7 mouse cellular contexts compared by ENCODE assay signal in the genomic region with DNA sequence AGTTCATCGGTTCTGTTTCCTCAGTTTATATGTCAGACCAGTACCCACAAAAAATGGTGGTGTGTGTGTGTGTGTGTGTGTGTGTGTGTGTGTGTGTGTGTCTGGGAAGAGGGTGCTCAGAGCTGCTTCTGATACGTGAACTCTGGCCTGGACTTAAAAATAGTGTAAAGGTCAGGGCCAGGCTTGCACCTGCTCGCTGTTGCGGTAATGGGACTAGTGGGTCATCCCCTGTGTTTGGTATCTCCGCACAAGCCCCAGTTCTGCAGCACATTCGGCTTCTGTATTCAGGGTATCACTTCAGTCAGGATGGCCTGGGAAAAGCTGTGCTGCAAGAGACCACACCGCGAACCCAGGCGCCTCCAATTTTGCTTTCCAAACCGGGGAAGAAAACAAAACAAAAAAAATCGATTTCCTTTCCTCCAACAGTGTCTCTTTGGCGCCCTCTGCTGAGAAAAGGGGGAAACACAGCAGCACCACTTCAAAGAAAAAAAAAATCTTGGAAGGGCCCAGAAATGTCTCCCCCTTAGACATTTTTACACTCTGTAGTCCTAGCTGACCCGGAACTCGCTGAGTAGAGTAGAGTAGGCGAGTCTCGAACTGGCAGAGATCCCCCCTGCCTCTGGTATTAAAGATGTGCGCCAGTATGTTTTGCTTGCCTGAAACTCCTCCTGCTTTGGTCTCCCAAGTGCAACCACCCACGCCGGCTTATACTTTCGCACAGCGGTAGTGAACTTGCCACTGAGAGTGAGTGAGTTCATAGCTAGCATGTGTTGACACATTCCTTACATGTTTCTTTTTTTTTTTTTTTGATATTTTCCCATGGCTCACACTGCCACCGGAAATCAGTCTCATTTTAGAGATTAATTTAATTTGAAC. TPM values are rescaled to one million over a fixed set of nuclear protein-coding genes. Genes with fewer than 3 reads are reported as not detected.
DNase-seq lines count a peak whose midpoint lies in the region; ATAC-seq lines count a peak whose summit lies in the region.

No protein-coding gene starts in this region.

- H3K4me3 ChIP-seq in intestine, embryonic 16.5 days (ENCODE audit: low read length): peak overlapping the region; percentile 50
- H3K4me3 ChIP-seq in midbrain, embryonic 11.5 days (ENCODE audit: low read depth, low read length): peak overlapping the region; percentile 22

- no peaks in the 10 kb centered on the region for H3K36me3 ChIP-seq in intestine, embryonic 16.5 days (ENCODE audit: control insufficient read depth, insufficient read depth, low read length)
- no peaks in the 10 kb centered on the region for H3K36me3 ChIP-seq in midbrain, embryonic 11.5 days (ENCODE audit: control insufficient read depth, insufficient read depth, low read length)

- H3K27me3 ChIP-seq in intestine, embryonic 16.5 days (replicated peaks; ENCODE audit: control insufficient read depth, insufficient read depth, low read length): no peaks in the 10 kb centered on the region
- H3K27me3 ChIP-seq in midbrain, embryonic 11.5 days (ENCODE audit: control insufficient read depth, insufficient read depth, low read length): no peaks in the 10 kb centered on the region

- intact Hi-C loops in gastrocnemius, postnatal 36 days (cut with DNase I): loop anchor here (5.0 kb wide), 3 partner anchors 53 to 123 kb away; a partner anchor contains a TSS
- intact Hi-C loops in left cerebral cortex, postnatal 36 days (cut with DNase I): loop anchor here (2.0 to 5.0 kb wide), 2 partner anchors 13 to 83 kb away; a partner anchor contains a TSS

- peak overlapping the region; percentile 68 for H3K9ac ChIP-seq in intestine, embryonic 16.5 days (ENCODE audit: low read depth, low read length)
- peak overlapping the region; percentile 67 for H3K9ac ChIP-seq in midbrain, embryonic 11.5 days (ENCODE audit: low read length)

- H3K4me2 ChIP-seq in intestine, embryonic 16.5 days (ENCODE audit: low read depth, low read length): peak overlapping the region; percentile 56
- peak overlapping the region; percentile 41 for H3K4me2 ChIP-seq in midbrain, embryonic 11.5 days

- H3K9me3 ChIP-seq in intestine, embryonic 16.5 days (ENCODE audit: control insufficient read depth, low read length): no peaks in the 10 kb centered on the region
- no peaks in the 10 kb centered on the region for H3K9me3 ChIP-seq in midbrain, embryonic 11.5 days (ENCODE audit: control insufficient read depth, low read length)

- peak; percentile 30 for ATAC-seq in intestine, embryonic 16.5 days
- ATAC-seq in midbrain, embryonic 11.5 days (ENCODE audit: low FRiP score): peak; percentile 22; the same call in 1 of the 2 replicates

- peak overlapping the region; percentile 84 for H3K27ac ChIP-seq in intestine, embryonic 16.5 days (ENCODE audit: low read length)
- H3K27ac ChIP-seq in midbrain, embryonic 11.5 days (ENCODE audit: low read depth, low read length): peak overlapping the region; percentile 41; the same call in 1 of the 2 replicates

- peak; percentile 85 to 89 for DNase-seq in adrenal gland, adult 18-20 months (ENCODE audit: low spot score in 2 of 2)
- DNase-seq in embryo, embryonic 11.5 days (ENCODE audit: low read depth, low spot score): peak; percentile 80
- peak; percentile 85 to 86 for DNase-seq in gastrocnemius, postnatal 36 days
- peak; percentile 82 to 85 for DNase-seq in left cerebral cortex, postnatal 36 days (ENCODE audit: low spot score in 2 of 2)
- DNase-seq in midbrain, embryonic 11.5 days (ENCODE audit: low spot score, missing footprints): peak; percentile 99
- peak; percentile 78 for DNase-seq in skeletal muscle tissue, adult 2 months (ENCODE audit: low read depth, low spot score)

- WGBS in intestine, embryonic 16.5 days: 13% methylated on average over 22 of the region's 22 CpGs
- WGBS in midbrain, embryonic 11.5 days: 24% methylated on average over 22 of the region's 22 CpGs

- H3K4me1 ChIP-seq in intestine, embryonic 16.5 days (ENCODE audit: control insufficient read depth, insufficient read depth, low read length): peaks cover 9% of the 10 kb centered on the region
- H3K4me1 ChIP-seq in midbrain, embryonic 11.5 days (ENCODE audit: control insufficient read depth, insufficient read depth, low read length): peaks cover 6% of the 10 kb centered on the region; the same call in 1 of the 2 replicates

RNA-seq across cellular contexts. Expression of a gene that starts 1.2 kb away (rescaled TPM):
- 10 to 100 TPM; 46.6 to 48.3 TPM for total RNA-seq in adrenal gland, adult 18-20 months (2021)
- 10 to 100 TPM; 81.0 to 85.9 TPM for total RNA-seq in gastrocnemius, postnatal 36 days (2021)
- polyA plus RNA-seq in intestine, embryonic 16.5 days (2015; fragmentation: Nextera tagmentation; extraction: Ambion mirVana): 18.0 and 20.1 TPM in 2 replicates
- 100 to 1,000 TPM; 162 to 167 TPM for total RNA-seq in left cerebral cortex, postnatal 36 days (2021)
- 35.9 and 40.0 TPM in 2 replicates for polyA plus RNA-seq in midbrain, embryonic 11.5 days (2014; fragmentation: Nextera tagmentation; extraction: Ambion mirVana)

RNA-seq across cellular contexts. Expression of a gene that starts 13.8 kb away (rescaled TPM):
- total RNA-seq in adrenal gland, adult 18-20 months (2021): 1 to 10 TPM; 5.2 to 5.4 TPM
- total RNA-seq in gastrocnemius, postnatal 36 days (2021): 1 to 10 TPM; 7.6 to 9.0 TPM
- polyA plus RNA-seq in intestine, embryonic 16.5 days (2015; fragmentation: Nextera tagmentation; extraction: Ambion mirVana): 10.9 and 13.0 TPM in 2 replicates
- 10 to 100 TPM; 39.9 to 52.2 TPM for total RNA-seq in left cerebral cortex, postnatal 36 days (2021)
- 26.2 and 26.6 TPM in 2 replicates for polyA plus RNA-seq in midbrain, embryonic 11.5 days (2014; fragmentation: Nextera tagmentation; extraction: Ambion mirVana)

RNA-seq across cellular contexts. Expression of a gene that starts 29.5 kb away (rescaled TPM):
- 100 to 1,000 TPM in 1 of 2 experiments, 10 to 100 TPM in 1; 84.0 to 113 TPM for total RNA-seq in adrenal gland, adult 18-20 months (2021)
- total RNA-seq in gastrocnemius, postnatal 36 days (2021): 1 to 10 TPM; 8.9 to 9.6 TPM
- 98.5 and 104 TPM in 2 replicates for polyA plus RNA-seq in intestine, embryonic 16.5 days (2015; fragmentation: Nextera tagmentation; extraction: Ambion mirVana)
- total RNA-seq in left cerebral cortex, postnatal 36 days (2021): 10 to 100 TPM; 42.2 to 54.0 TPM
- polyA plus RNA-seq in midbrain, embryonic 11.5 days (2014; fragmentation: Nextera tagmentation; extraction: Ambion mirVana): 97.5 and 115 TPM in 2 replicates

Comparison
In these comparisons a context has a peak if more than half of its experiments do, and no peak if none do; other contexts are left out.
1. Peak in every context shown above with its lines: DNase-seq, ATAC-seq, H3K4me3 ChIP-seq and H3K27ac ChIP-seq.
2. RNA of a gene that starts 13.8 kb away (total RNA-seq): 39.9 to 52.2 TPM in left cerebral cortex, postnatal 36 days; 7.6 to 9.0 TPM in gastrocnemius, postnatal 36 days and 5.2 to 5.4 TPM in adrenal gland, adult 18-20 months; every median in the first group is over 4 times any median in the second.
3. RNA of a gene that starts 29.5 kb away (total RNA-seq): 84.0 to 113 TPM in adrenal gland, adult 18-20 months and 42.2 to 54.0 TPM in left cerebral cortex, postnatal 36 days; 8.9 to 9.6 TPM in gastrocnemius, postnatal 36 days; every median in the first group is over 4 times any median in the second.